Mouse (Mus musculus) forebrain, postnatal 0 days (tissue): Measurements from ENCODE around the gene Dppa3. TPM values are rescaled to one million over a fixed set of nuclear protein-coding genes. Genes with fewer than 3 reads are reported as not detected.

ENCODE experiments used
- ATAC-seq: fragments of 200-750 bp; cut with Nextera tagmentation; 2 replicates; pipeline ENCODE4 v1.8.0; 2017; ENCODE audit warnings: mild to moderate bottlenecking, moderate library complexity
- DNase-seq: peaks from one replicate; pipeline ENCODE4 v3.0.0-alpha.2; 2015
- H3K27ac ChIP-seq: fragments of 300-500 bp; sonication (generic); 2 replicates; pipeline ENCODE4 v1.5.1; 2014; ENCODE audit warnings: low read depth, mild to moderate bottlenecking, antibody characterized with exemption, low read length, moderate library complexity, mixed read lengths
- H3K27me3 ChIP-seq: fragments of 300-500 bp; sonication (generic); 2 replicates; pipeline ENCODE4 v1.6.1; 2014; ENCODE audit warnings: mild to moderate bottlenecking, low read length, mixed read lengths; ENCODE audit not compliant: insufficient read depth
- H3K36me3 ChIP-seq: fragments of 300-500 bp; sonication (generic); 2 replicates; pipeline ENCODE4 v1.6.1; 2014; ENCODE audit warnings: mild to moderate bottlenecking, moderate library complexity; ENCODE audit not compliant: insufficient read depth
- H3K4me1 ChIP-seq: fragments of 300-500 bp; sonication (generic); 2 replicates; pipeline ENCODE4 v1.6.1; 2014; ENCODE audit warnings: antibody characterized with exemption; ENCODE audit not compliant: insufficient read depth
- H3K4me2 ChIP-seq: fragments of 300-500 bp; sonication (generic); 2 replicates; pipeline ENCODE4 v1.6.1; 2014; ENCODE audit warnings: low read depth, mild to moderate bottlenecking, moderate library complexity
- H3K4me3 ChIP-seq: fragments of 300-500 bp; sonication (generic); 2 replicates; pipeline ENCODE4 v1.5.1; 2014; ENCODE audit warnings: low read depth, low read length, mixed read lengths
- H3K9ac ChIP-seq: fragments of 300-500 bp; sonication (generic); 2 replicates; pipeline ENCODE4 v1.6.1; 2014; ENCODE audit warnings: mild to moderate bottlenecking
- H3K9me3 ChIP-seq: fragments of 300-500 bp; sonication (generic); 2 replicates; pipeline ENCODE4 v1.6.1; 2016; ENCODE audit warnings: low read length
- CTCF ChIP-seq: sonication (generic); IDR thresholded peaks from 2 replicates; pipeline ENCODE4 v1.5.1; 2016; ENCODE audit warnings: antibody characterized with exemption, control low read depth, low read depth
- WGBS: fragments of 180-500 bp; shearing (Covaris S2); extraction: QIAGEN DNeasy Blood & Tissue Kit; methylation state at CpG from one replicate; pipeline ENCODE4 v1.1.7; 2014; 5-methylcytosine and 5-hydroxymethylcytosine counted together
- polyA plus RNA-seq: library from polyadenylated mRNA; unstranded; fragments of >200 nt; fragmentation: Nextera tagmentation; extraction: Ambion mirVana; gene quantifications from 2 replicates; pipeline ENCODE4 v1.2.1, GENCODE M21; 2015
- total RNA-seq: library from RNA; depleted of rRNA; stranded (reverse); fragments of >200 nt; gene quantifications from 2 replicates; pipeline ENCODE4 v1.2.3, GENCODE M21; 2014; rRNA removed

The Dppa3 gene
- total RNA-seq (not detected in 2 replicates), polyA plus RNA-seq (not detected in 2 replicates)

GRCm38 (mm10) chr6:122626110-122626509 is at the start of gene Dppa3:
Gene Dppa3, plus strand, starts transcription at chr6:122626410.
- no peak for DNase-seq
- H3K9me3 ChIP-seq = no peaks in the 10 kb centered on the region
- no peak within 1 kb of the TSS for H3K9ac ChIP-seq
- no peak within 1 kb of the TSS for H3K4me3 ChIP-seq
- 90% methylated on average over 8 of the region's 8 CpGs for WGBS
- no peak within 1 kb of the TSS for H3K4me2 ChIP-seq
- H3K27me3 ChIP-seq = no peaks in the 10 kb centered on the region
- no peaks in the 10 kb centered on the region for H3K36me3 ChIP-seq
- no peak within 1 kb of the TSS for H3K27ac ChIP-seq
- TF ChIP-seq CTCF = no peak
- no peak for ATAC-seq
- no peaks in the 10 kb centered on the region for H3K4me1 ChIP-seq

- Histone ChIP-seq H3K4me3 (no peak overlapping the region), H3K4me1 (no peaks in the 10 kb centered on the region), H3K27ac (no peak overlapping the region), H3K9ac (no peak overlapping the region), H3K36me3 (no peaks in the 10 kb centered on the region), H3K4me2 (no peak overlapping the region), H3K9me3 (no peaks in the 10 kb centered on the region), H3K27me3 (no peaks in the 10 kb centered on the region)
- ATAC-seq (no peak), DNase-seq (no peak)
- no peak for TF ChIP-seq CTCF
- 92% methylated on average over 3 of the region's 3 CpGs for WGBS
Measured at GRCm38 (mm10) chr6:122577030-122577429, 49.2 kb upstream of the Dppa3 start.

GRCm38 (mm10) chr6:122579086-122579485 is 47.1 kb upstream of the Dppa3 start:
- Histone ChIP-seq H3K9me3 (no peaks in the 10 kb centered on the region), H3K4me3 (no peak overlapping the region), H3K27me3 (no peaks in the 10 kb centered on the region), H3K4me2 (no peak overlapping the region), H3K9ac (no peak overlapping the region), H3K4me1 (no peaks in the 10 kb centered on the region), H3K27ac (no peak overlapping the region), H3K36me3 (no peaks in the 10 kb centered on the region)
- ATAC-seq (no peak), DNase-seq (no peak)
- TF ChIP-seq CTCF = no peak
- 79% methylated on average over 1 of the region's 1 CpGs for WGBS

- ATAC-seq = no peak
- 87% methylated on average over 13 of the region's 13 CpGs for WGBS
Measured at GRCm38 (mm10) chr6:122591027-122591758, 35.0 kb upstream of the Dppa3 start.

GRCm38 (mm10) chr6:122592905-122593304 is 33.3 kb upstream of the Dppa3 start:
- DNase-seq = no peak
- H3K4me1 ChIP-seq = no peaks in the 10 kb centered on the region
- H3K27ac ChIP-seq = no peak overlapping the region
- H3K9ac ChIP-seq = no peak overlapping the region
- no peak for ATAC-seq
- H3K27me3 ChIP-seq = no peaks in the 10 kb centered on the region
- H3K36me3 ChIP-seq = no peaks in the 10 kb centered on the region
- no peak overlapping the region for H3K4me3 ChIP-seq
- H3K9me3 ChIP-seq = no peaks in the 10 kb centered on the region
- 96% methylated on average over 2 of the region's 2 CpGs for WGBS
- H3K4me2 ChIP-seq = no peak overlapping the region
- no peak for TF ChIP-seq CTCF

More at GRCm38 (mm10) chr6:122591027-122591758, 35.0 kb upstream of the Dppa3 start:
- no peak for DNase-seq
- H3K27ac ChIP-seq = no peak overlapping the region
- no peak overlapping the region for H3K4me3 ChIP-seq
- TF ChIP-seq CTCF = no peak
- no peaks in the 10 kb centered on the region for H3K27me3 ChIP-seq
- H3K4me1 ChIP-seq = no peaks in the 10 kb centered on the region
- no peaks in the 10 kb centered on the region for H3K36me3 ChIP-seq
- H3K4me2 ChIP-seq = no peak overlapping the region
- H3K9me3 ChIP-seq = no peaks in the 10 kb centered on the region
- H3K9ac ChIP-seq = no peak overlapping the region

- peak; percentile 76 for ATAC-seq
- 30% methylated on average over 7 of the region's 7 CpGs for WGBS
- peak; percentile 51 for DNase-seq
- Histone ChIP-seq H3K36me3 (no peaks in the 10 kb centered on the region), H3K9me3 (no peaks in the 10 kb centered on the region), H3K27ac (no peak overlapping the region), H3K9ac (no peak overlapping the region), H3K4me1 (no peaks in the 10 kb centered on the region), H3K4me2 (no peak overlapping the region), H3K4me3 (no peak overlapping the region), H3K27me3 (no peaks in the 10 kb centered on the region)
- TF ChIP-seq CTCF = peak; percentile 47
Measured at GRCm38 (mm10) chr6:122595637-122596036, 30.6 kb upstream of the Dppa3 start.

- TF ChIP-seq CTCF = no peak
Measured at GRCm38 (mm10) chr6:122596608-122597007, 29.6 kb upstream of the Dppa3 start.

More at GRCm38 (mm10) chr6:122596608-122597007, 29.6 kb upstream of the Dppa3 start:
- Histone ChIP-seq H3K4me1 (no peaks in the 10 kb centered on the region), H3K27me3 (no peaks in the 10 kb centered on the region), H3K9ac (no peak overlapping the region), H3K4me3 (no peak overlapping the region), H3K36me3 (no peaks in the 10 kb centered on the region), H3K4me2 (no peak overlapping the region), H3K27ac (no peak overlapping the region), H3K9me3 (no peaks in the 10 kb centered on the region)
- ATAC-seq (no peak), DNase-seq (no peak)
- WGBS = 86% methylated on average over 7 of the region's 7 CpGs
